Mouse (Mus musculus): ENCODE data around the gene Fhl2. TPM values are rescaled to one million over a fixed set of nuclear protein-coding genes. Genes with fewer than 3 reads are reported as not detected.

The Fhl2 gene
- polyA plus RNA-seq, 1 experiment = 135 TPM

DNA sequence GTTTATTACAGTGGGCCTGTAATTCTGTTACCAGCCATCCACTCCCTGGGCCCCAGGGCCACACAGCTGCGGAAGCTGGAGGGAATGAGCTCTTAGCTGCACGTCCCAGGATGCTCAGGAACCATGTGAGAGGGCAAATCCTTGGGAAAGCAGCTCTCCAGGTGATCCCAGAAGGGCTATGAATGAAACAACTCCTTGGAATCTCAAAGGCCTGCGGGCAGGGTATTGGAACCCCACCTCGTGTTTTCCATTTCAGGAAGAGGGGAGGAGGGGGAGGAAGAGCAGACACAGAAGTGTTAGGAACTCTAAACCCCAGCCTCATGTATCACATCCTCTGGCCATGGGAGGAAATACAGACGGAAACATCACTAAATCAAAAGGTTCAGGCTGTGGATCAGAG, 28.8 kb downstream of the Fhl2 start:
- no peak for TF ChIP-seq MYOG (IDR thresholded peaks at IDR 0.05; ENCODE audit: control insufficient read depth, extremely low read depth, insufficient read length)
- TF ChIP-seq USF1 (IDR thresholded peaks at IDR 0.05; ENCODE audit: low read depth) = no peak
- no peak for TF ChIP-seq MYOD1 (IDR thresholded peaks at IDR 0.05; ENCODE audit: control insufficient read depth, insufficient read length, low read depth)
- no peak for TF ChIP-seq FOSL1 (IDR thresholded peaks at IDR 0.05; ENCODE audit: insufficient read depth, low read length, poor library complexity, severe bottlenecking)
- no peak for TF ChIP-seq CEBPB (IDR thresholded peaks at IDR 0.05; ENCODE audit: low read depth)
- no peaks in the 10 kb centered on the region for H3K27me3 ChIP-seq (ENCODE audit: control insufficient read depth, insufficient read depth, insufficient read length)
- H3K36me3 ChIP-seq (ENCODE audit: control insufficient read depth, insufficient read depth) = no peaks in the 10 kb centered on the region
- peaks cover 5% of the 10 kb centered on the region for H3K79me3 ChIP-seq (ENCODE audit: low read depth)
- no peak overlapping the region for H3ac ChIP-seq (ENCODE audit: control insufficient read depth, insufficient read length, low read depth)
- H3K79me2 ChIP-seq (ENCODE audit: control insufficient read depth, insufficient read depth) = peaks cover 8% of the 10 kb centered on the region
- no peak overlapping the region for H3K4me3 ChIP-seq (ENCODE audit: insufficient read depth, poor library complexity, severe bottlenecking)

DNA sequence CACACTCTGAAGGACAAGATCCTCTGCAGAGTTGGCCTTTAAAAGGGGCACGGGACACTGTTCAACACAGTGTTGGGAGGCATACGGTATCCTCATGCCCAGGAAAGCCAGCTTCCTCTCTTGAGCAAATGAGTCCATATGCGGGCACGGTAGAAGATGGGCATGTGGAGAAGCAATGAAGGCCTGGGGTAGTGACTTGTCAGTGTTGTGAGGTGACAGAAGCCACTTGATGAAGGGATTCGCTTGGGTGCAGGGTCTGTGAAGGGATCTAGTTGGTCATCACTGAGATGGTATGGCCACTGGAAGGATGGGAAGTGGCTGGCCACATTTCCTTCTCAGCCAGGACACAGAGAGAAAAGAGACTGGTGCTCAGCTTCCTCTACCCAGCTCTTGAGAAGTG, 32.2 kb downstream of the Fhl2 start:
- no peak overlapping the region for H3ac ChIP-seq (ENCODE audit: control insufficient read depth, insufficient read length, low read depth)
- peaks cover 29% of the 10 kb centered on the region for H3K36me3 ChIP-seq (ENCODE audit: control insufficient read depth, insufficient read depth)
- peaks cover 42% of the 10 kb centered on the region for H3K79me2 ChIP-seq (ENCODE audit: control insufficient read depth, insufficient read depth)
- H3K27me3 ChIP-seq (ENCODE audit: control insufficient read depth, insufficient read depth, insufficient read length) = no peaks in the 10 kb centered on the region
- no peak for TF ChIP-seq USF1 (IDR thresholded peaks at IDR 0.05; ENCODE audit: low read depth)
- TF ChIP-seq MYOD1 (IDR thresholded peaks at IDR 0.05; ENCODE audit: control insufficient read depth, insufficient read length, low read depth) = no peak
- no peak for TF ChIP-seq MYOG (IDR thresholded peaks at IDR 0.05; ENCODE audit: control insufficient read depth, extremely low read depth, insufficient read length)
- TF ChIP-seq CEBPB (IDR thresholded peaks at IDR 0.05; ENCODE audit: low read depth) = no peak
- no peak for TF ChIP-seq CTCF (IDR thresholded peaks at IDR 0.05; ENCODE audit: control insufficient read depth, insufficient read depth, insufficient read length)
- no peak for TF ChIP-seq MAX (IDR thresholded peaks at IDR 0.05)
- no peak for TF ChIP-seq FOSL1 (IDR thresholded peaks at IDR 0.05; ENCODE audit: insufficient read depth, low read length, poor library complexity, severe bottlenecking)
- no peak overlapping the region for H3K4me3 ChIP-seq (ENCODE audit: insufficient read depth, poor library complexity, severe bottlenecking)
- H3K79me3 ChIP-seq (ENCODE audit: low read depth) = peaks cover 37% of the 10 kb centered on the region

DNA sequence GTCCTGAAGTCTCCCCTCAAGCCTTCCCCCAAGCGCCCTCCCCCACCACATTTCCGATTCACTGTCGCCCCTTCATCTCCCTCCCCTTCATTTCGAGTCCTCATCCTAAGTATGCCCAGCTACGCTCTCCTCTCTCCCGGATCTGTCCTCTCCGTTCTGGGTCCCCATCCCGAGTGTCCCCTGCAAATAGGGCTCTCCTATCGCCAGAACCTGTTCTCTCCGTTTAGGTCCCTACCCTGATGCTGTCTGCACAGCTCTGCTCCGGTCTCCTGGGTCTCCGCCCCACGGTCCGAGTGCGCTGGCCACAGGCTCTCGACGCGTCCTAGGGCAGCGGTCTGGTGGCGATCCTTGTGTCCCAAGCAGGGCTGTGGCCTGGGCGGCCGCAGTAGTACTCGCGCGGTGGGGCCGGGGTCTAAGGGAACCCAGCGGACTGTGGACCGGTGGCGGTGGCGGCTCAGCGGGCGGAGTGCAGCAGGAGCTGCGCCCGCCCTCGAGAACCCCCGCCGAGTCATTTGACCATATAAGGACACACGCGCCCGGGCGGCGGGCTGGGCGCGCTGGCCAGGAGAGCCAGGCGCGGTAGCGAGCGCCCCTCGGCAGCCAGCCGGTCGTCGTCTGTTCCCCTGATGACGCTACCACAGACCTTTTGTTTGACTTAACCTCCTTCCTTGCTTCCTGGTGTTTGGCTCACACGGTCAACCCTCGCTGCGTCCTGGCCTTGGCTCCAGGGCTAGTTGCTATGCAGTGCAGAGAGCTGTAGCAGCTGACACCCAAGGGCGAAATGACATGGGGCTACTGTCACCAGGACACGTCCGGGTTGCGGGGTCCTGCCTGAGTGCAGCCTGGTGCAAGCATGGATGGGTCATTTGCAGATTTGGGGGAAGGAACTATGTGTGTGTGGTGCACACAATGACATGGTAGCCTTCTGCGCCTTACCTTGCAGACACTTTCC, 33.0 kb downstream of the Fhl2 start:
- Histone ChIP-seq H3K27me3 (ENCODE audit: control insufficient read depth, insufficient read depth, insufficient read length) (no peaks in the 10 kb centered on the region), H3K79me3 (ENCODE audit: low read depth) (peaks cover 46% of the 10 kb centered on the region), H3K4me3 (ENCODE audit: insufficient read depth, poor library complexity, severe bottlenecking) (peak overlapping the region; percentile 82), H3ac (ENCODE audit: control insufficient read depth, insufficient read length, low read depth) (peak overlapping the region; percentile 94), H3K36me3 (ENCODE audit: control insufficient read depth, insufficient read depth) (peaks cover 38% of the 10 kb centered on the region), H3K79me2 (ENCODE audit: control insufficient read depth, insufficient read depth) (peaks cover 51% of the 10 kb centered on the region)
- no peak for TF ChIP-seq MYOG (IDR thresholded peaks at IDR 0.05; ENCODE audit: control insufficient read depth, extremely low read depth, insufficient read length)
- TF ChIP-seq USF1 (IDR thresholded peaks at IDR 0.05; ENCODE audit: low read depth) = no peak
- no peak for TF ChIP-seq CEBPB (IDR thresholded peaks at IDR 0.05; ENCODE audit: low read depth)
- no peak for TF ChIP-seq CTCF (IDR thresholded peaks at IDR 0.05; ENCODE audit: control insufficient read depth, insufficient read depth, insufficient read length)
- TF ChIP-seq MAX (IDR thresholded peaks at IDR 0.05) = peak; percentile 59
- TF ChIP-seq MYOD1 (IDR thresholded peaks at IDR 0.05; ENCODE audit: control insufficient read depth, insufficient read length, low read depth) = no peak
- TF ChIP-seq FOSL1 (IDR thresholded peaks at IDR 0.05; ENCODE audit: insufficient read depth, low read length, poor library complexity, severe bottlenecking) = no peak

- H3K27me3 ChIP-seq (ENCODE audit: control insufficient read depth, insufficient read depth, insufficient read length) = no peaks in the 10 kb centered on the region
- peaks cover 52% of the 10 kb centered on the region for H3K79me3 ChIP-seq (ENCODE audit: low read depth)
- peak overlapping the region; percentile 94 for H3ac ChIP-seq (ENCODE audit: control insufficient read depth, insufficient read length, low read depth)
- peaks cover 44% of the 10 kb centered on the region for H3K36me3 ChIP-seq (ENCODE audit: control insufficient read depth, insufficient read depth)
- peak overlapping the region; percentile 82 for H3K4me3 ChIP-seq (ENCODE audit: insufficient read depth, poor library complexity, severe bottlenecking)
- H3K79me2 ChIP-seq (ENCODE audit: control insufficient read depth, insufficient read depth) = peaks cover 57% of the 10 kb centered on the region
- TF ChIP-seq CTCF (IDR thresholded peaks at IDR 0.05; ENCODE audit: control insufficient read depth, insufficient read depth, insufficient read length) = no peak
- no peak for TF ChIP-seq FOSL1 (IDR thresholded peaks at IDR 0.05; ENCODE audit: insufficient read depth, low read length, poor library complexity, severe bottlenecking)
- TF ChIP-seq USF1 (IDR thresholded peaks at IDR 0.05; ENCODE audit: low read depth) = peak; percentile 8
- TF ChIP-seq MYOG (IDR thresholded peaks at IDR 0.05; ENCODE audit: control insufficient read depth, extremely low read depth, insufficient read length) = no peak
- no peak for TF ChIP-seq MYOD1 (IDR thresholded peaks at IDR 0.05; ENCODE audit: control insufficient read depth, insufficient read length, low read depth)
- TF ChIP-seq MAX (IDR thresholded peaks at IDR 0.05) = peak; percentile 90
- no peak for TF ChIP-seq CEBPB (IDR thresholded peaks at IDR 0.05; ENCODE audit: low read depth)
Observed at GRCm38 (mm10) chr1:43163084-43163466, 33.7 kb downstream of the Fhl2 start.

- H3ac ChIP-seq (ENCODE audit: control insufficient read depth, insufficient read length, low read depth) = peak overlapping the region; percentile 61
- H3K4me3 ChIP-seq (ENCODE audit: insufficient read depth, poor library complexity, severe bottlenecking) = peak overlapping the region; percentile 82
- TF ChIP-seq MYOG (IDR thresholded peaks at IDR 0.05; ENCODE audit: control insufficient read depth, extremely low read depth, insufficient read length) (no peak), MAX (IDR thresholded peaks at IDR 0.05) (no peak), USF1 (IDR thresholded peaks at IDR 0.05; ENCODE audit: low read depth) (no peak), CEBPB (IDR thresholded peaks at IDR 0.05; ENCODE audit: low read depth) (peak; percentile 86)
Observed at GRCm38 (mm10) chr1:43162394-43162793, 34.4 kb downstream of the Fhl2 start.

More at GRCm38 (mm10) chr1:43162394-43162793, 34.4 kb downstream of the Fhl2 start:
- Histone ChIP-seq H3K79me2 (ENCODE audit: control insufficient read depth, insufficient read depth) (peaks cover 64% of the 10 kb centered on the region), H3K36me3 (ENCODE audit: control insufficient read depth, insufficient read depth) (peaks cover 51% of the 10 kb centered on the region), H3K79me3 (ENCODE audit: low read depth) (peaks cover 59% of the 10 kb centered on the region), H3K27me3 (ENCODE audit: control insufficient read depth, insufficient read depth, insufficient read length) (no peaks in the 10 kb centered on the region)

All from C2C12 (cell line).